Mouse (Mus musculus) heart, adult 2 months (tissue): ENCODE measurements around the gene Hadha.

Experiments used
- CTCF ChIP-seq: fragments of 200-600 bp; IDR thresholded peaks from 2 replicates; pipeline ENCODE4 v1.8.1; 2022; ENCODE audit warnings: antibody characterized with exemption, mild to moderate bottlenecking, moderate library complexity
- EP300 ChIP-seq: fragments of 200-500 bp; IDR thresholded peaks from 2 replicates; pipeline ENCODE4 v1.6.1; 2011; ENCODE audit warnings: low read depth, low read length, control low read depth; ENCODE audit not compliant: insufficient read depth
- POLR2A ChIP-seq: fragments of 200-500 bp; IDR thresholded peaks from 2 replicates; pipeline ENCODE4 v1.6.1; 2011; ENCODE audit warnings: mild to moderate bottlenecking, low read depth, low read length, control low read depth; ENCODE audit not compliant: insufficient read depth

- TF ChIP-seq POLR2A (no peak), CTCF (no peak), EP300 (no peak)
Measured at GRCm38 (mm10) chr5:30118018-30118417, 36.9 kb downstream of the Hadha start.
